Mouse (Mus musculus) limb, embryonic 12.5 days (tissue): Measurements from ENCODE around the gene 1110004F10Rik. TPM values are rescaled to one million over a fixed set of nuclear protein-coding genes. Genes with fewer than 3 reads are reported as not detected.
"Not testable (repeated sequence)": the region's sequence is repeated elsewhere in the genome, so short reads cannot be mapped to it uniquely, and the experiment has no call there.

ENCODE experiments used
- ATAC-seq: fragments of 200-750 bp; cut with Nextera tagmentation; 2 replicates; pipeline ENCODE4 v1.8.0; 2017; ENCODE audit warnings: low read depth, moderate TSS enrichment; ENCODE audit not compliant: insufficient number of reproducible peaks, insufficient read depth, low FRiP score, low TSS enrichment
- H3K27ac ChIP-seq: fragments of 300-500 bp; sonication (generic); 2 replicates; pipeline ENCODE4 v1.5.1; 2016; ENCODE audit warnings: mild to moderate bottlenecking, moderate library complexity
- H3K27me3 ChIP-seq: fragments of 300-500 bp; sonication (generic); 2 replicates; pipeline ENCODE4 v1.6.1; 2016; ENCODE audit warnings: mild to moderate bottlenecking, moderate library complexity
- H3K36me3 ChIP-seq: fragments of 300-500 bp; sonication (generic); 2 replicates; pipeline ENCODE4 v1.6.1; 2016; ENCODE audit warnings: mild to moderate bottlenecking, moderate library complexity
- H3K4me1 ChIP-seq: fragments of 300-500 bp; sonication (generic); replicated peaks from 2 replicates; pipeline ENCODE4 v1.6.1; 2016
- H3K4me2 ChIP-seq: fragments of 300-500 bp; sonication (generic); 2 replicates; pipeline ENCODE4 v1.6.1; 2016; ENCODE audit warnings: mild to moderate bottlenecking, moderate library complexity
- H3K4me3 ChIP-seq: fragments of 300-500 bp; sonication (generic); replicated peaks from 2 replicates; pipeline ENCODE4 v1.5.1; 2016; ENCODE audit warnings: mild to moderate bottlenecking
- H3K9ac ChIP-seq: fragments of 300-500 bp; sonication (generic); replicated peaks from 2 replicates; pipeline ENCODE4 v1.6.1; 2016; ENCODE audit warnings: mild to moderate bottlenecking, moderate library complexity
- H3K9me3 ChIP-seq: fragments of 300-500 bp; sonication (generic); 2 replicates; pipeline ENCODE4 v1.6.1; 2016; ENCODE audit warnings: mild to moderate bottlenecking, moderate library complexity
- WGBS: fragments of 180-500 bp; shearing (Covaris S2); methylation state at CpG from one replicate; pipeline ENCODE4 v1.1.7; 2016; 5-methylcytosine and 5-hydroxymethylcytosine counted together
- polyA plus RNA-seq: library from polyadenylated mRNA; unstranded; fragments of >200 nt; fragmentation: Nextera tagmentation; extraction: Ambion mirVana; gene quantifications from 2 replicates; pipeline ENCODE4 v1.2.1, GENCODE M21; 2016

1110004F10Rik gene
- polyA plus RNA-seq, 1 experiment from 2014 or later: 318 TPM

DNA sequence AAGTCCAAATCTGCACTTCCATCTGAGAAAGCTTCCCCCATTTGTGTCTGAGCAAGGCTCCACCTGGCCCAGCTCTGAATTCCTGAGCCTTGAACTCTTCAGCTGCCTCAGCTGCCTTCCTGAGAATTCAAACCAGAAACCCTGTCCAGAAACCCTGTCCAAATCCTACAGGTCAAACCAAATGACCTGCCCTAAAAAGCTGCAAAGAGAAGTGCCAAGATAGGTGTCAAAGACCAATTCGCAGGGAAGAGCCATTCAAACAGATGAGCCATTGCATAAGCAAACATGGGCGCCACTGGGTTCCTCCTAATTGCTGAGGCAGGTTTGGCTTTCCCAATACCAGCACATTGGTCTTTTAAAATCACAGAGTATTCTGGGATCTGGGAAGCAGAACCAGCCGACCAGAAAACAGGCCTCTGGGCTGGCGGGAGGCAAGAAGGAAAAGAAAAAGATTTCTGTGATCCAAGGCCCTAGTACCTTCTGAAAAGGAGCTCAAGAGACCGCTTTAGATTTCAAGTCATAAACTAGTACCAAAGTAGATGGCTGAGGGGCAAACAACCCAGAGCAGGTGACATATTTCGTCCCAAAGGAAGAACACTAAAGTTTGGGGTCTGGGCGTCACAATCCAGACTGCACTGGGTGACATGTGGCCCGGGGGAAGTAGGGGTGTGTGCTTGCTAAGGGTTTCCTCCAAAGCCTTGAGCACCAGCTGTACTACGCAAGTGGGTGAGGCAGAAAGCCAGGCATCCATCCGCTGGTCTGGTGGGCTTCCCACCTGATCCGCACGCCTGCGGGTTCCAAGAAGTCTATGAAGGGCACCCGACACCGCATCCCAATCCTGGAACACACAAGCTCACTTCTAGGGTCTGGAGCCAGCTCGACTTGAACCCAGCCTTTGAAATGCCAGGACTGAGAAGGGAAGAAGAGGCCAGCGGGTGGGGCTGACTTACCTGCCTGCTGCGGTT is 2.3 kb upstream of the 1110004F10Rik start:
- Histone ChIP-seq H3K9ac (peak overlapping the region; percentile 88), H3K4me1 (peaks cover 32% of the 10 kb centered on the region), H3K27me3 (peaks cover 66% of the 10 kb centered on the region), H3K9me3 (no peaks in the 10 kb centered on the region), H3K4me2 (peak overlapping the region; percentile 96), H3K27ac (peak overlapping the region; percentile 66), H3K36me3 (no peaks in the 10 kb centered on the region), H3K4me3 (peak overlapping the region; percentile 65)
- ATAC-seq: no peak
- 15% methylated on average over 18 of the region's 18 CpGs for WGBS

DNA sequence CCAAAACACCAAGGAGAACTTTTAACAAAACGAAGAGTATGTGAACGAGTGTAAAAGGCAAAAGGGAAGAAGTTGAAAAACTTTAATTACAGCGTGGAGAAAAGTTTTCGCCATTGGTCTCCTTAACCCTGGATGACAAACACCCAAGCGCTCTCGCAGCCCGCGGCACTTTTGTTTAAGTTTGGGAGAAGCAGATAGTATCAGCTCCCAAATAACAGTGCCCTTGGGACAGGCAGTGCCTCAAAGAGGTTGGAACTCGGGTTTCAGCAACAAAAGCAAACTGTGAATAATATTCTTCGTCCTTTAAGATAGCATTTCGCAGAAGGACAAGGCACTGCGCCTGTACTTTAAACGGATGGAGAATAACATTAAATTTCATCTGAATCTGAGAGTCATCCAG is 1.2 kb upstream of the 1110004F10Rik start:
- 2% methylated on average over 13 of the region's 13 CpGs for WGBS
- H3K27ac ChIP-seq: peak overlapping the region; percentile 83; the same call in 1 of the 2 replicates
- H3K4me1 ChIP-seq: peaks cover 35% of the 10 kb centered on the region
- peak overlapping the region; percentile 65 for H3K4me3 ChIP-seq
- no peak for ATAC-seq
- H3K9ac ChIP-seq: peak overlapping the region; percentile 88
- H3K27me3 ChIP-seq: peaks cover 66% of the 10 kb centered on the region
- H3K36me3 ChIP-seq: no peaks in the 10 kb centered on the region
- peak overlapping the region; percentile 96 for H3K4me2 ChIP-seq
- no peaks in the 10 kb centered on the region for H3K9me3 ChIP-seq

DNA sequence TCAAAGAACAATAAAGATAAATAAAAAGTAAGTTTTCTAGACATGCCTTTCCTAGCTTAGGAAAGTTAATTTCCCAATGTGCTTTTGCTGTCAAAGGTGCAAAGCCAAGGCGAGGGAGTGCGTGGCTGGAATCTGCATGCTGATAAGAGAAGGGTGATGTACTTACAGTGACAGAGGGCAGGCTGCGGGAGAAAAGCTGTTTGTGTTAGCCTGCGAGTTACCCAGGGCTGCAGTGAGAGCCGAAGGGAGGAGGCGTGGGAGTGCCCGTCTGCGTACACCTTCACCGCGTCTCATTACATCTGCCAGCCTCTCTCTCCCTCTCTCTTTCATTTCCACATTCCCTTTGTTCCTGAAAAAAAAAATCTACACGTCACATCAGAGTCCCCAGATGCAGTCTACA is 686 bp upstream of the 1110004F10Rik start, which contains the start of gene Sox6:
Sox6 (minus strand) TSS at position 286 of the 400 bp plus-strand sequence.
- under 1% methylated on average over 11 of the region's 11 CpGs for WGBS
- Histone ChIP-seq H3K4me1 (peaks cover 35% of the 10 kb centered on the region), H3K27ac (peak within 1 kb of the TSS; percentile 83), H3K4me3 (peak within 1 kb of the TSS; percentile 65), H3K9me3 (no peaks in the 10 kb centered on the region), H3K4me2 (peak within 1 kb of the TSS; percentile 96), H3K36me3 (no peaks in the 10 kb centered on the region), H3K9ac (peak within 1 kb of the TSS; percentile 88), H3K27me3 (peaks cover 66% of the 10 kb centered on the region)
- ATAC-seq: no peak

GRCm38 (mm10) chr7:116039538-116040466 is 605 bp downstream of the 1110004F10Rik start:
- peak; percentile 77 for ATAC-seq
- under 1% methylated on average over 48 of the region's 48 CpGs for WGBS
- peaks cover 59% of the 10 kb centered on the region for H3K27me3 ChIP-seq

DNA sequence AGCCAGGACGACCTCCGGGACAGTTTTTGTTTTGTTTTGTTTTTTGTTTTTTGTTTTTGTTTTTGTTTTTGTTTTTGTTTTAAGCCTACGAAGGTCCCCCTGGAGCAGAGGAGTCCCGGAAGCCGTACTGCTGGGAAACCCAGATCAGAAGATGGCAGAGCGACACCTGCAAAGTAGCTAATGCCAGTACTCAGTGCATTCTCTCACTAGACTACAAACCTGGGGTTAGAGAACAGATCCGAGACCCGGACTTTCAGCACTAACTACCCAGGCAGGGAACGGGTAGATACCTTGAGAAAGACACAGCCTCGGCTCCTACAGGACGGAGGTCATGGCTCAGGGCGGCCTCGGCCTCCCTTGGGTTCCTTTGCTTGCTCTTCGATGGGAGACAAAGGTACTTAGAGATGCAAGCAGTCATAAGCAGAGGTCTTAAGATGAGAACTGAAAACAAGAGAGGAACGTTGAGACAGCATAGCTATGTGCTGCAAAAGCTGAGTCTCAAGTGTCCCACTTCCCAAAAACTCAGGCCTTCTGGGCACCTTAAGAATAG is 1.3 kb downstream of the 1110004F10Rik start:
- peaks cover 25% of the 10 kb centered on the region for H3K4me1 ChIP-seq
- no peak for ATAC-seq
- H3K27ac ChIP-seq: no peak overlapping the region
- H3K4me3 ChIP-seq: peak overlapping the region; percentile 65
- H3K4me2 ChIP-seq: peak overlapping the region; percentile 96
- no peaks in the 10 kb centered on the region for H3K9me3 ChIP-seq
- WGBS: 19% methylated on average over 15 of the region's 15 CpGs
- H3K36me3 ChIP-seq: no peaks in the 10 kb centered on the region
- H3K9ac ChIP-seq: no peak overlapping the region
- peaks cover 52% of the 10 kb centered on the region for H3K27me3 ChIP-seq

More at GRCm38 (mm10) chr7:116039538-116040466, 605 bp downstream of the 1110004F10Rik start:
- Histone ChIP-seq H3K36me3 (no peaks in the 10 kb centered on the region), H3K9ac (peak overlapping the region; percentile 88), H3K4me2 (peak overlapping the region; percentile 96), H3K9me3 (no peaks in the 10 kb centered on the region), H3K4me3 (peak overlapping the region; percentile 65), H3K27ac (peak overlapping the region; percentile 83), H3K4me1 (peaks cover 25% of the 10 kb centered on the region)

- Histone ChIP-seq H3K9me3 (no peaks in the 10 kb centered on the region), H3K36me3 (no peaks in the 10 kb centered on the region), H3K27me3 (no peaks in the 10 kb centered on the region), H3K4me1 (no peaks in the 10 kb centered on the region), H3K9ac (no peak overlapping the region), H3K4me3 (no peak overlapping the region), H3K27ac (no peak overlapping the region), H3K4me2 (no peak overlapping the region)
- ATAC-seq: no peak
- 67% methylated on average over 1 of the region's 1 CpGs for WGBS
Observed at GRCm38 (mm10) chr7:116060739-116061138, 21.5 kb downstream of the 1110004F10Rik start.

DNA sequence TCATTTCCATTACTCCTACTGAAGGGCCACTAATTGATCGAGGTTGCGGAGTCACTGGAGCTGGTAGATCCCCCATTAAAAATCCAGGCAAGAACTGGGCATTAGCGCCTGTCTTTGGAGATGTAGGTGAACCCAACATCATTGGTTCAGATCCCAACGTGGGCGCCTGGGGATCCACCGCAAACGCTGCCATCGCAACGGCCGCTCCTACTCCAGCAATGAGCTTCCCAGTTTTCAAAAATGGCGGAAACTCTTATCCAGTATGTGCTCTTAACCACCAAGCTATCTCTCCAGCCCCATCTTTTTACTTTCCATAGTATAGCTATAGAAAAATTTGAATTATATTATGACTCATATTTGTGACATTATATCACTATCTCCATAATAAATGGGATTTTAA is 45.2 kb downstream of the 1110004F10Rik start, which contains the start of gene Gm4353:
Gm4353 (minus strand) TSS at position 270 of the 400 bp plus-strand sequence.
- H3K4me3 ChIP-seq, H3K27ac ChIP-seq, H3K4me1 ChIP-seq, ATAC-seq, H3K27me3 ChIP-seq, H3K9me3 ChIP-seq, H3K36me3 ChIP-seq, H3K9ac ChIP-seq, H3K4me2 ChIP-seq: not testable (repeated sequence)
- 94% methylated on average over 11 of the region's 11 CpGs for WGBS

DNA sequence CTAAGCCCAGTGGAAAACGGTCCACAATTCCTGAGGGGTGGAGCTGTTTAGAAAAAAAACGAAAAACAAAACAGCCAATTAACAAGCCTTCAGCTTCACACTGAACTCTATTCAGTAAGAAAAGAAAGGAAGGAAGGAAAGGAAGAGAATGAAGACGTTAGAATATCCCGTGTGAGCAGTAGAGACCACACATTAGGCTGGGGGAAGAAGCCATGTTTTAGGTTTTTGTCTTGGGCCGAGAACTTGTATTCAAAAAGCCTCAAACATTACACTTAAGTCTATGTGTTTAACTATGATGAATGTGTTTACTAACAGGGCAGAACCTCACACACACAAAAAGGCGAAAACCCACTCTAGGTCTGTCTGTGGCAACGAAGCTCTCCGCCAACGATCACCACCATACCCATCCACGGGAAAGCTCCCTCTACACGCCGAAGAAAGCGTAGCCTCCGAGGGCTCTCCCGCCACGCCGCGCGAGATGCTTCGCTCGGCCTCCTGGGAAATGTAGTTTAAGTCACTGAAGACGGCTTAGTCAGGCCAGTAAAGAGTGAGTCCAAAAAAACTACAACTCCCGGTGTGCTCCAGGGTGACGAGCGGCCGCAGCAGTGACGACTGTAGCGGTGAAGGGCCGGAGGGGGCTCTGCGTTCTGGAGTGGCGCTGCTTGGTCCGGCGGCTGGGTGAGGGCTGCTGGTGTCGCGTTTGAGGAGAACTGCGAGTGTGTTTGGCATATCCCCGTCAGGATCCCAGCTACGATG is 53.7 kb downstream of the 1110004F10Rik start:
- peak overlapping the region; percentile 68 for H3K4me3 ChIP-seq
- no peaks in the 10 kb centered on the region for H3K9me3 ChIP-seq
- under 1% methylated on average over 38 of the region's 38 CpGs for WGBS
- H3K36me3 ChIP-seq: no peaks in the 10 kb centered on the region
- ATAC-seq: peak; percentile 100
- H3K27ac ChIP-seq: peak overlapping the region; percentile 93
- H3K27me3 ChIP-seq: no peaks in the 10 kb centered on the region
- H3K9ac ChIP-seq: peak overlapping the region; percentile 87
- H3K4me1 ChIP-seq: peaks cover 18% of the 10 kb centered on the region
- peak overlapping the region; percentile 83 for H3K4me2 ChIP-seq

GRCm38 (mm10) chr7:116093466-116093850 is 54.3 kb downstream of the 1110004F10Rik start:
- under 1% methylated on average over 19 of the region's 19 CpGs for WGBS
- Histone ChIP-seq H3K27ac (peak overlapping the region; percentile 93), H3K4me3 (peak overlapping the region; percentile 68), H3K36me3 (no peaks in the 10 kb centered on the region), H3K4me2 (peak overlapping the region; percentile 83), H3K9ac (peak overlapping the region; percentile 87), H3K9me3 (no peaks in the 10 kb centered on the region), H3K27me3 (no peaks in the 10 kb centered on the region), H3K4me1 (peaks cover 18% of the 10 kb centered on the region)
- ATAC-seq: peak; percentile 86

DNA sequence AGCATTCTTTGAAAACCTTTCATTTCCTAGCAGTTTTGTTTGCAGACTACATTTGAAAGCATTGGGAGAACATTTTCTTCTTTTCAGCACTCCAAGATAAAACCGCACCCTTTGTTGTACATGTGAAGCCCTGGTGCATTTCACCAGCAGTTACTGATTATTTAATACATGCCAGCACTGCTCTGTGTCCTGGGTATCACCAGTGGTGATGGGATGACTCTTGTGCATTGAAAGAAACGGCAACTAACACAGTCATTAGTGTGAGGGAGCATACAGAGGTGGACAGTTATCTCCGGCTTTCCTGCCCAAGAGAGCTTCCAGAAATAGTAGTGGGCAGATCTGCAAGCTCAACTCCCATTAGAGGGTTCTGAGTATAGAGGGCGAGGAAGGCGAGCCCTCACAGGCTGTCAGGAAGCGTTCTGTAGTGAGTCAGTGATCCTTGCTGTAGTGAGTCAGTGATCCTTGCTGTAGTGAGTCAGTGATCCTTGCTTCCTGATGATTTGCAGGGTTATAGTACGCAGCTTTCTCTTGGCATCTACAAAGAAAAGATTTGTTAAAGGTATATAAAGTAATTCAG is 60.8 kb downstream of the 1110004F10Rik start:
- H3K4me1 ChIP-seq: peaks cover 6% of the 10 kb centered on the region
- ATAC-seq: no peak
- H3K9me3 ChIP-seq: no peaks in the 10 kb centered on the region
- H3K27me3 ChIP-seq: no peaks in the 10 kb centered on the region
- H3K9ac ChIP-seq: no peak overlapping the region
- WGBS: 92% methylated on average over 7 of the region's 7 CpGs
- no peak overlapping the region for H3K27ac ChIP-seq
- no peak overlapping the region for H3K4me2 ChIP-seq
- peaks cover 50% of the 10 kb centered on the region for H3K36me3 ChIP-seq
- H3K4me3 ChIP-seq: no peak overlapping the region
